Mouse (Mus musculus) c-Kit-negative CD71-positive TER-119-positive erythroid progenitor cells, embryonic 14.5 days (primary cell): Measurements from ENCODE around the gene Aagab.

ENCODE experiments used
- DNase-seq: peaks from one replicate; pipeline ENCODE4 v3.0.0-alpha.2; 2013; ENCODE audit warnings: low read depth, low spot score

The Aagab gene

GRCm38 (mm10) chr9:63602043-63602939, at the start of gene Aagab, which contains the start of gene Iqch:
Aagab (plus strand) TSS chr9:63602660.
Iqch (minus strand) TSS chr9:63602493.
- peak; percentile 96 for DNase-seq

GRCm38 (mm10) chr9:63553628-63554027, 48.8 kb upstream of the Aagab start:
- DNase-seq, result no peak

GRCm38 (mm10) chr9:63555460-63555990, 46.9 kb upstream of the Aagab start:
- no peak for DNase-seq

- no peak for DNase-seq
These were observed 46.1 kb upstream of the Aagab start for GRCm38 (mm10) chr9:63556316-63556715.

- DNase-seq, result no peak
These were observed 45.5 kb upstream of the Aagab start for GRCm38 (mm10) chr9:63556933-63557332.

GRCm38 (mm10) chr9:63561931-63562330, 40.5 kb upstream of the Aagab start:
- no peak for DNase-seq

GRCm38 (mm10) chr9:63563436-63563835, 39.0 kb upstream of the Aagab start:
- DNase-seq, result no peak

GRCm38 (mm10) chr9:63568314-63568713, 34.1 kb upstream of the Aagab start:
- no peak for DNase-seq

GRCm38 (mm10) chr9:63568808-63569207, 33.7 kb upstream of the Aagab start:
- DNase-seq, result no peak

- DNase-seq, result no peak
These were observed 30.6 kb upstream of the Aagab start for GRCm38 (mm10) chr9:63571895-63572294.

- DNase-seq, result no peak
These were observed 29.6 kb upstream of the Aagab start for GRCm38 (mm10) chr9:63572874-63573273.

GRCm38 (mm10) chr9:63577469-63577868, 25.0 kb upstream of the Aagab start:
- DNase-seq, result no peak

- no peak for DNase-seq
These were observed 22.8 kb upstream of the Aagab start for GRCm38 (mm10) chr9:63579644-63580043.

GRCm38 (mm10) chr9:63580046-63580445, 22.4 kb upstream of the Aagab start:
- DNase-seq, result no peak

- no peak for DNase-seq
These were observed 20.7 kb upstream of the Aagab start for GRCm38 (mm10) chr9:63581778-63582177.

GRCm38 (mm10) chr9:63585251-63585650, 17.2 kb upstream of the Aagab start:
- no peak for DNase-seq

- no peak for DNase-seq
These were observed 13.3 kb upstream of the Aagab start for GRCm38 (mm10) chr9:63589209-63589608.

- DNase-seq, result no peak
These were observed 11.9 kb upstream of the Aagab start for GRCm38 (mm10) chr9:63590592-63590991.

GRCm38 (mm10) chr9:63591661-63592256, 10.7 kb upstream of the Aagab start:
- DNase-seq, result no peak

GRCm38 (mm10) chr9:63595032-63595431, 7.4 kb upstream of the Aagab start:
- no peak for DNase-seq

GRCm38 (mm10) chr9:63595652-63596051, 6.8 kb upstream of the Aagab start:
- DNase-seq, result no peak

GRCm38 (mm10) chr9:63596660-63597059, 5.8 kb upstream of the Aagab start:
- DNase-seq, result no peak

- peak; percentile 16 for DNase-seq
These were observed 1.4 kb downstream of the Aagab start for GRCm38 (mm10) chr9:63603849-63604248.
